Mouse (Mus musculus) granulocyte monocyte progenitor cell, adult 5-6 weeks (primary cell): ENCODE data around the gene Tmem121b. TPM values are rescaled to one million over a fixed set of nuclear protein-coding genes. Genes with fewer than 3 reads are reported as not detected.

Experiments
- ATAC-seq: replicated peaks from 2 replicates; pipeline ENCODE4 v1.8.0; 2016; ENCODE audit warnings: mild to moderate bottlenecking, moderate TSS enrichment, inconsistent platforms; ENCODE audit not compliant: poor library complexity, severe bottlenecking
- total RNA-seq, 2 experiments: library from RNA; stranded (forward) in 1 of 2; stranded (reverse) in 1 of 2; fragments of 200-712, 200-1000 nt in 1 of 2; fragments of >200 nt in 1 of 2; fragmentation: Nextera tagmentation in 1 of 2; gene quantifications; 2 replicates each; pipeline ENCODE4 v1.2.3; 2014 to 2017

Tmem121b gene
- total RNA-seq, 2 experiments from 2014 or later: not detected

GRCm38 (mm10) chr6:120496544-120496943 is 2.9 kb upstream of the Tmem121b start:
- no peak for ATAC-seq

- ATAC-seq: peak; percentile 45
Measured at GRCm38 (mm10) chr6:120492499-120493373, 871 bp downstream of the Tmem121b start.

GRCm38 (mm10) chr6:120491862-120492498 is 1.6 kb downstream of the Tmem121b start:
- ATAC-seq: peak; percentile 2; the same call in 1 of the 2 replicates

- no peak for ATAC-seq
Measured at GRCm38 (mm10) chr6:120491064-120491463, 2.5 kb downstream of the Tmem121b start.

- ATAC-seq: no peak
Measured at GRCm38 (mm10) chr6:120489461-120489860, 4.1 kb downstream of the Tmem121b start.

GRCm38 (mm10) chr6:120488647-120489046 is 5.0 kb downstream of the Tmem121b start:
- ATAC-seq: 0 out of 2 replicates have a peak, but pooled peaks have one; percentile 5

GRCm38 (mm10) chr6:120486051-120486510 is 7.5 kb downstream of the Tmem121b start:
- peak; percentile 47 for ATAC-seq

- ATAC-seq: no peak
Measured at GRCm38 (mm10) chr6:120485038-120485437, 8.6 kb downstream of the Tmem121b start.

- peak; percentile 14 for ATAC-seq
Measured at GRCm38 (mm10) chr6:120483211-120483626, 10.4 kb downstream of the Tmem121b start.

GRCm38 (mm10) chr6:120482756-120483155 is 10.9 kb downstream of the Tmem121b start:
- no peak for ATAC-seq

- no peak for ATAC-seq
Measured at GRCm38 (mm10) chr6:120482021-120482420, 11.6 kb downstream of the Tmem121b start.

- no peak for ATAC-seq
Measured at GRCm38 (mm10) chr6:120481538-120481937, 12.1 kb downstream of the Tmem121b start.

GRCm38 (mm10) chr6:120480361-120480760 is 13.2 kb downstream of the Tmem121b start:
- no peak for ATAC-seq

- peak; percentile 92 for ATAC-seq
Measured at GRCm38 (mm10) chr6:120479302-120479701, 14.3 kb downstream of the Tmem121b start.

GRCm38 (mm10) chr6:120475288-120475687 is 18.3 kb downstream of the Tmem121b start:
- ATAC-seq: no peak

- ATAC-seq: peak; percentile 81
Measured at GRCm38 (mm10) chr6:120473427-120473826, 20.2 kb downstream of the Tmem121b start.

- no peak for ATAC-seq
Measured at GRCm38 (mm10) chr6:120472455-120473140, 21.0 kb downstream of the Tmem121b start.

GRCm38 (mm10) chr6:120471991-120472441 is 21.6 kb downstream of the Tmem121b start:
- peak; percentile 43 for ATAC-seq

GRCm38 (mm10) chr6:120470666-120471065 is 22.9 kb downstream of the Tmem121b start:
- peak; percentile 39 for ATAC-seq

- ATAC-seq: no peak
Measured at GRCm38 (mm10) chr6:120469770-120470169, 23.8 kb downstream of the Tmem121b start.

- no peak for ATAC-seq
Measured at GRCm38 (mm10) chr6:120469268-120469667, 24.3 kb downstream of the Tmem121b start.
